Mouse (Mus musculus) embryo, embryonic 10 days (tissue): ENCODE measurements at regions not wholly inside any gene's neighbourhood (a gene's known extent, or its start where the extent isn't known, plus 50 kb on each side); places are given as distances from the start of the nearest gene placed in this dataset.
A peak's percentile ranks its signal among the peaks of the same experiment; 100 is the strongest.

Experiments used
- DNase-seq: peaks from one replicate; pipeline ENCODE4 v3.0.0-alpha.2; 2015; ENCODE audit warnings: low spot score

DNA sequence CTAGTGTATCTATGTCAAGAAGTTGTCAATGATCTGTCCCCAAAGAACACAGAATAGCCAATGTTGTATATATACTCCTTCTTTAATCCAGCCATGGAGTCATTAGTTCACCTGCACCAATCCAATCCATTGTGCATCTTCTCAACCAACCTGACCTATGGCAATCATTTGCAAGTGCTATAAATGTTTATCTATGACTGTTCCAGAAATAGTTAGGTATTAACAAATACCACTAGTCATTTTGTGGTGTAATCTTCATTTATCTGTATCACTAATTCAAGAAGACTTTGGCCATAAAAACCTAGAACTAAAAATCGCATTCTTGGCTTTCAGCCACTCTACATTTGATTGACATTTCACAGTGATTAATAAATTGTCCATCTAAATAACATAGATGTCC, 430.6 kb upstream of the Ubash3b start:
- no peak for DNase-seq

DNA sequence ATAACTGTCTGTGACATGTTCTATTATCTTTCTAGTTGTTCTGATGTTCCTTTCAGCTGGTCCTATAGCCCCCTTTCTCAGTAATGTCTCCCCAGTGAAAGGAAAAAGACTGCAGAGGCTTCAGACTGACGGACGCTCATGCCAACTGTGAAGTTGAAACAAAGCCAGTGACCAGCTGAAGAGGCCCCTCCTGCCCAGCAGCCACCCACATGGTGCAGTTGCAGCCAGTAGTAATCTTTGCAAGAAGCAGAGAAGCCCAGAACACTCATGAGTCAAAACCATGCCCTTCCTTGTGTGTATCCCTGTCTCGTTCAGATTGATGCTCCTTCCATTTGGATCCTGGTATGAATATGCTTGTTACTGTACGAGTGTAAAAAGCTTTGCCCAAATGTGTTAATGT, 428.7 kb upstream of the Ubash3b start:
- DNase-seq, result no peak

- DNase-seq, result no peak
Measured at GRCm38 (mm10) chr9:41588466-41589425, 427.2 kb upstream of the Ubash3b start.

DNA sequence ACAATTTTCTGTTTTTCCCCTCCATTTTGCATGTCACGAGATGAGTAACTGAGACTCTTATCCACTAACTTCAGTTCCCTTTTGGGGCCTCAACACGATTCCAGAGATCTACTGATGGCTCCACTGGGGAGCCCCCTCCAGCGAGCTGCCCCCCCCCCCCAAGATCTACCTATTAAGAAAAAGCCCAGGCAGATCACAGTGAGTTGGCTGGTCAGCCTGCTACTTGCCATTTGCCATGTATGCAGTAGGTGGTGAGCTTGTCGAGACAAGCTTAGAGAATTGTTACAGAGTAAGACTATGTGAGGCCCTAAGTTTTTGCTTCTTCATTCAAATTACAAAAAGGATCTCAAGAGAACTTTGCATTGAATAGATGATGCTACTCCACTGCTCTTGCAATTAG, 426.3 kb upstream of the Ubash3b start:
- no peak for DNase-seq

DNA sequence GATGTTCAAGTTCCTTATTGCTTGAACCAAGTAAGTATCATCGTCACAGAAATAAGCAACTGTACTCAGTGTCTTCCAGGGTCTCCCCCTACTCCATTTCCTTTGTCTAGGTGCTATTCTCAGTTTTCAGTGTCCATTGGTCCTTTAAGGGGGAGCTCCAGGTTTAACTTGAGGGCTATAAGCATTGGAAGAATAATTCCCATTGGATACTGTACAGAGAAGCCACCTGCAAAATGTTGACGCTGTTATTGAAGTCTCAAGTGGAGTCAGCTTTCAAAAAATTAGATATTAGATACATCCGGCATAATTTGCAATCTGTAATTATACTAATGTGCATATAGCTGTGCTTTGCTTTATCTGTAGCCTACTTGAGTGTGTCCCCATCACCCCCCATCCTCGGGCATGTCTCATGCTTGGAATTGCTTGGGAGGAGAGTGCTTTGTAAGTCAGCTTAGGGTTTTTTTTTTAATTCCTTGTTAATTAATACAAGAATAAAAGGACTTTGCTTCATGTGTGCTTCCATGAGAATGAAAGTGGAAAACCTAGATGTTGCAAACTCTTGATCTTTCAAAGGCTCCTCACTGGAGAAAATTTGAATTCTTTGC, 425.6 kb upstream of the Ubash3b start:
- DNase-seq, result no peak

DNA sequence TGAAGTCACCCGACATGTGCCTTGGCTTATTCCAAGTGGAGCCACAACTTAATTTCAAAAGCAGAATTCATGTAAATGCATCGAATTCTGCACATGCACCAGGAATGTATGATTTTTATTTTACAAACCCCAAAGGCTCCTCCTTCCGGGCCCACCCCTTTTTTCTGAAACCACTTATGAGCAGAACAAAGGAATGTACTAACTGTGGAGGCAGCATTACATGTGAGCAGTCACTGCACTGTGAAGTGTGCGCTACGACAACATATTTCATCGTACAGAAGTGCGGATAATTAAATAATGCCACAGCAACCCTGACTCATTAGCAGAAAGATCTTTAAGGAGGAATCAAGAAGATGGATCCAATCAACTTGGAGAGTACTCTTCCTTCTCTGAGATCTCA, 424.8 kb upstream of the Ubash3b start:
- no peak for DNase-seq

DNA sequence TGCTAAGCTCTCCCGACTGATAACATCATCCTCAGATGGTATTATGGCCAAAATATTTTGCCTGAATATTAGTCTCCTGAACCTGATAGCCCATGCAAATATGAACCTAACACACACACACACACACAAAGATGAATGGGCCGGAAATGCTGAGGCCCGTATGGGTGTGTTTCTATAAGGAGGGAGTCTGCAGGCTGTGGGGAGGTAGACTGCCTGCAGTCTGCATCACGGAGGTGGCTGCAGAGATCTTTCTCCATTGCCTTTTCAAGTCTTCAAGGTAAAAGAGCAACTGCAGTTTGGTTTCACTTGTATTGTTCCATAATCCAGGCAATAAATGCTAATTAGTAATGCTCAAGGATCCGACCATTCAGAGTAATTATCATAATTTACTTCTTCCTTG, 424.3 kb upstream of the Ubash3b start:
- no peak for DNase-seq

DNA sequence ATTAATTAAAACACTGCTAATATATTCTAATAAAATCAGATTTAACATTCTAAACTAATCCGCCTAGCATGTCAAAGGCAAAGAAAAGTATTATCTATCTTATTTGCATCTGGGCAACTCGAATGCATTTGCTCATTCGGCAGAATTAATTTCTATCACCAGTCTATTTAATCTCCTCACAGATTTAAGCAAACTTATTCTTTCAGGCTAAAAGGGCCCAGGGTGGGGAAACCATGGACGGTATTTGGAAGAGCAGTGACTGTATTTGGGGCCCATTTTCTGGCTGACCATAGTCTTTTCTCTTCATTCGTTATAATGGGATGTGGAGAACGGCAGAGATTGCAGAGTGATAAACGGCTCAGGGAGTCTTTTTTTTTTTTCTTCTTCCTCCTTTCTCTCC, 423.5 kb upstream of the Ubash3b start:
- DNase-seq, result no peak

- DNase-seq, result peak; percentile 39
Measured at GRCm38 (mm10) chr9:41583711-41584329, 422.3 kb upstream of the Ubash3b start.

DNA sequence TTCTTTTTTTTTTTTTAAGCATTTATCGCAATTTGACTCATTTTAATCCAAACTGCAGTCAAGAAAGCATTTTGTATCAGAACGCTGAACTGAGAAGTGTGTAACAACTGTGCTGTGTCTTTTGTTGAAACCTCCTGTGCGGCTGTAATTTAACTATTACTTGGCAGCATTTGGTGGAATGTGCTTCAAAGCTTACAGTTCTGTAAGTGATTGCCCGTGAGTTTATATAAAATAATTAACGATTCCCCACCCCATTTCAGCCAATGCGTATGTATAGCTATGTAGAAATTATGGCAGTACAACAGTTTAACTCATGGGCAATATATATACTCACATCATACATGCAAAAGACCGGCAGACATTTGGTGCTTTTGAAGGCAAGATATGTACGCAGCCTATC, 421.8 kb upstream of the Ubash3b start:
- DNase-seq, result no peak

GRCm38 (mm10) chr9:41582711-41583236, 421.3 kb upstream of the Ubash3b start:
- no peak for DNase-seq

GRCm38 (mm10) chr9:41582171-41582570, 420.7 kb upstream of the Ubash3b start:
- peak; percentile 19 for DNase-seq

GRCm38 (mm10) chr9:41581741-41582140, 420.2 kb upstream of the Ubash3b start:
- peak; percentile 14 for DNase-seq

GRCm38 (mm10) chr9:41581152-41581551, 419.7 kb upstream of the Ubash3b start:
- peak; percentile 51 for DNase-seq

DNA sequence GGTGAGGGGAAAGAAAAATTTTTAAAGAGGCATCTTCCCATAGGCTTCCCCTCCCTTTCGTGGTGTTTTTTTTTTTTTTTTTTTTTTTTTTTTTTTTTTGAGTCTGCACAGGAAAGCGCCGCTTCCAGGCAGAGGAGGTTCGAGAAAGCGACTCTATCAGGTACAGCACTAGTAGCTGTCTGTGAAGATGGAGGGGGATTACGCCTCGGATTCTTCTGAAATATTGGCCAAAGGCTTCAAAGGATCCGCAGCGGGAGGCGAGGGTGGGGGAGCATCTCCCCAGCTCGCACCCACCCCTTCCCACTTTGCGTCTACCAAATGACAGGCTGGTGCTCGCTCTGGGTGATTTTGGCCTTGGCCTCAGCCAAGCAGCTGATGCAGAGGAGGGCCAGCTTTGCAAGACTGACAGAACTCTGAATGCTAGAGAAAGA, 419.1 kb upstream of the Ubash3b start:
- DNase-seq, result peak; percentile 72

DNA sequence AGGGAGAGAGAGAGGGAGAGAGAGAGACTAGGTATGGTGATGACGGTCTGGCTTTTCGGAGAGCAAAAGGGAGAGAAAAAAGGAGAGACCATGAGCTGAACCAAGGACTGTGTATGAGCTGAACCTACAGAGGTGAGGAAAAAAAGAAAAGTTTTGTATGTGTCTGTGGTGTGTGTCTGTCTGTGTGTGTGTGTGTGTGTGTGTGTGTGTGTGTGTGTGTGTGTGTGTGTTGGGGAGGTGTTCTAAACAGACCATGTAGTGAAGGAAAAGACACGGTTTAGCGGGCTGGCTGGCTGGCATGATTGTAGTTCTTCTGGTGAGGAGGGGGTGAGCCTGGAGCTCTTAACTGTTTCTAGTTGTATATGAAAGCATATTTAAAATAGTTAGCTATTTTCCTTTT, 418.6 kb upstream of the Ubash3b start:
- no peak for DNase-seq

GRCm38 (mm10) chr9:41579107-41580014, 417.9 kb upstream of the Ubash3b start:
- DNase-seq, result peak; percentile 86

DNA sequence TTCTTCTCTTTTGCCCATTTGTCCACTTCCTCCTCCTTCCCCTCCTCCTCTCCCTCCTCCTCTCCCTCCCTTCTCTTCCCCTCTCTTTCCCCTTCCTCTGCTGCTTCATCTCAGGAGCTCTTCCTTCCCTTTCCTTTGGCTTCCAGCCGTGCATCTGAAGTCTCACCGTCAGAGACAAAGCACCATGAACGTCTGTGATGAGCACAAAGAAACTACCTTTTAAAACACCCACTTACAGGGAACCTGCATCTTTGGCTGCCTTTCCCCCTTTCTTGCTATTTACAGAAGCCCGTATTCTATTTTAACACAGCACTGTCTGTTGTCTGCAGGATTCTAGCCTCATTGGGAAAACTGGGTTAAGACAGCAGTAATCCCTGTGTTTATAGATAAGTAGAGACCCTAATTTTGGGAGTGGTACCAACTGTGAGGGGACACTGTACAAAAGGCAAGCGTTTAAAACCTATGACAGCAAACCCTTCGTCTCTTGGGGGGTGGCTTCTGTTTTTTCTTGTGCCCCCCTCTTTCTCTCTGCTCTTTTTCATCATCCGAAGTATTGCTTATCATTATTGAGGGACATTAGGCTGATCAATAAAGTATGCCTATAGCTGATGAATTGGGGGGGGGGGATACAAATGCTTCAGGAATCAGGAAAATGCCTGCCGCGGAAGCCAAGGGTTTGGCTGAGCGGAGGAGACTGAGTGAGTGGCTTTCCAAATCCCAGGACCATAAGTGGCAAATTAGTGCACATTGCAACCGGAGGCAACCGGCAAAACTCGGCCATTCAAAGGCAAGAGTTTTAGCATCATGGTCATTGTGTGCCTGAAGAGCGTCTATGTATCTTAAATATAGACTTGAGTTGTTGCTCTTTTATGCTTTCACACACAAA, 417.0 kb upstream of the Ubash3b start:
- DNase-seq, result no peak

- no peak for DNase-seq
Measured at GRCm38 (mm10) chr9:41577760-41578159, 416.3 kb upstream of the Ubash3b start.

- DNase-seq, result no peak
Measured at GRCm38 (mm10) chr9:41575826-41576225, 414.3 kb upstream of the Ubash3b start.

GRCm38 (mm10) chr9:41570262-41570661, 408.8 kb upstream of the Ubash3b start:
- no peak for DNase-seq
